Mouse (Mus musculus) B cell, adult (primary cell): ENCODE measurements around the gene Stx5a. TPM values are rescaled to one million over a fixed set of nuclear protein-coding genes. Genes with fewer than 3 reads are reported as not detected.

Source experiments
- total RNA-seq: library from RNA; stranded (reverse); gene quantifications from 4 replicates; pipeline ENCODE4 v1.2.4, GENCODE M21; 2023; ENCODE audit not compliant: inconsistent age

Gene Stx5a
- 209 to 258 TPM (median 241 TPM) in 4 replicates for total RNA-seq

GRCm38 (mm10) chr19:8741243-8741869 lies at the start of gene Stx5a:
Gene Stx5a, plus strand, starts transcription at chr19:8741413.

GRCm38 (mm10) chr19:8722907-8723573 lies 18.2 kb upstream of the Stx5a start, which contains the start of gene Slc3a2:
Gene Slc3a2, minus strand, starts transcription at chr19:8723369.

GRCm38 (mm10) chr19:8735389-8736159 lies 5.6 kb upstream of the Stx5a start, which contains the start of gene Wdr74:
Gene Wdr74, plus strand, starts transcription at chr19:8735827.

DNA sequence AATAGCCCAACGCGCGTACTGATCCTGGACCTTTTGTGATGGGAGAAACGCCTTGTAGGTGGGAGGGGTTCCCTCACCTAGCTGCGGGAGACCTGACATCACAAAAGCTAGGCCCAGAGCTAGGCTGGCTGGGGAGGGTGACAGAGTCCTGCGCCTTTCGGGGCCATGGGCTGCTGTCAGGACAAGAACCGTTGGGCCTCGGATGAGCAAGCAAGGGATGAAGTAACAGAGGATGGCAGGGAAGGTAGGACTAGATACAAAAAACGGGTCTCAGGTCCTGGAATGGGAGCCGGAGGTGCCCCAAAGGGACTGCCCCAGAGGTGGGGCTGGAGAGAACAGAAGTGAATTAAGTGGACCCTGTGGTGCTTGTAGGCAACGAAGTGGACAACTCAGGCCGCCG lies 610 bp upstream of the Stx5a start, which contains the start of gene 1700092M07Rik:
Gene 1700092M07Rik (plus strand): TSS at position 116 of the 400 bp plus-strand sequence.

DNA sequence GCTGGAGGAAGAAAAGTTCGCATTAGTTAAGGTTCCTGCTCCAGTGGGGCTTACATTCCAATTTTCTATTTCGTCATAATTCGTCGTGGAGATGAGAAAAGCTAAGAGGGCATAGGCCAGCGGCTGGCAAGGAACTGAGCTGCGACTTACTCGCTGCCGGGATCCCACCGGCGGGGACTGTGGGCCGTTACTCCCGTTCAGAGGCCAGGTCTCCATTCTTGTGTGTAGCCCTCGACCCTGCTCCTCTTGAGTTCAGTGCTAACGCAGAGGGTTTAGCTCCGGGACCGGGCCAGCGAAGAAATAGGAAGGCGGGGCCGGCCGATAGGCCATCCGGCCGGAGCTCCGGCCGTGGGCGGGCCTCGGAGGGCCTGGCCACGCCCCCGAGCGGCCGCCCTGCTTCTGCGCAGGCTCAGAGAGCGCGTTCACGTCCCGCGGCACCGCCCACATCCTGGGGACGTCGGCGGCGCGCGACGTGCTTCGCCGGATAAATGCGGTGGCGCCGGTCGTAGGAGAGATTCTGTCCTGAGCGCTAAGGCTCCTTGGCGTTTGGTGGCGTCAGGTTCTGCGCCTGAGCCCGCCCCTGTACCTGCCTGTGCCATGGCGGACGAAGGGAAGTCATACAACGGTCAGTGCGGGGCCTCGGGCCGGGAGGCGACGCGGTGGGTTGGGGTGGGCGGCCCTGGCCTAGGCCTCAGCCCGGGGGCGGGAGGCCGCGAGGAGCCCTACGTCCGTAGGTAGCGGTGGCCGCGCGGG lies 15.6 kb downstream of the Stx5a start, which contains the start of gene Nxf1:
Gene Nxf1 (plus strand): TSS at position 439 of the 753 bp plus-strand sequence.

DNA sequence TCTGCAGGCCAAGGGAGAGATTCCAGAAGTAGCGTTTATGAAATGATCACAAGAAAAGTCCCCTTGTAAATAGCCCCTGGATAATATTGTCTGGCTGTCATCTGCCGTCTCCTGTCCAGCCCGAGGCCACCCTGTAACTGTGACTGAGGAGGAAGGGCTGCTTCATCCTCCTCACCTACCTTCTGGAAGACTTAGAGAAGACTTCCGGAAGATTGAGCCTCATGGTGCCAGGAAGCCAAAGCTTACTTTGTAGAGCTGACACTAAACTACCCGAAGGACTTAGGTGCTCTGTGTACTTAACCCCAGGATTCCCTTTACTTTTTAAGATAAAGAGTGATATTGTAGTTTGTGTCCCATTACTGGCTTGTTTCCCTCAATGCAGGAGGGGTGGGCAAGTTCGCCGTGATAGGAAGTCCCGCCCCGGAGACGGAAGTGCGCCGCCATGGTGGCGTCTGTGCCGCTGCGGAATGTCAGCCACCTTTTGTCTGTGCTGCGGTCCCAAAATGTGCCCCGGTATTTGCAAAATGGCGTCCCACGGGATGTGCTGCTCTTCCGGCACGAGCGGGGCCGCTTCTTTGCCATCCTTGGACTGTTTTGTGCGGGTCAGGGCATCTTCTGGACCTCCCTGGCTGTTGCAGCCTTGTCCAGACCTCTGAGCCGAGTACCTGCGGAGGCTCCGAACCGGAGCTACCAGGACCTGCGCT lies 29.5 kb downstream of the Stx5a start, which contains the start of gene Tmem223:
Gene Tmem223 (plus strand): TSS at position 430 of the 704 bp plus-strand sequence.

DNA sequence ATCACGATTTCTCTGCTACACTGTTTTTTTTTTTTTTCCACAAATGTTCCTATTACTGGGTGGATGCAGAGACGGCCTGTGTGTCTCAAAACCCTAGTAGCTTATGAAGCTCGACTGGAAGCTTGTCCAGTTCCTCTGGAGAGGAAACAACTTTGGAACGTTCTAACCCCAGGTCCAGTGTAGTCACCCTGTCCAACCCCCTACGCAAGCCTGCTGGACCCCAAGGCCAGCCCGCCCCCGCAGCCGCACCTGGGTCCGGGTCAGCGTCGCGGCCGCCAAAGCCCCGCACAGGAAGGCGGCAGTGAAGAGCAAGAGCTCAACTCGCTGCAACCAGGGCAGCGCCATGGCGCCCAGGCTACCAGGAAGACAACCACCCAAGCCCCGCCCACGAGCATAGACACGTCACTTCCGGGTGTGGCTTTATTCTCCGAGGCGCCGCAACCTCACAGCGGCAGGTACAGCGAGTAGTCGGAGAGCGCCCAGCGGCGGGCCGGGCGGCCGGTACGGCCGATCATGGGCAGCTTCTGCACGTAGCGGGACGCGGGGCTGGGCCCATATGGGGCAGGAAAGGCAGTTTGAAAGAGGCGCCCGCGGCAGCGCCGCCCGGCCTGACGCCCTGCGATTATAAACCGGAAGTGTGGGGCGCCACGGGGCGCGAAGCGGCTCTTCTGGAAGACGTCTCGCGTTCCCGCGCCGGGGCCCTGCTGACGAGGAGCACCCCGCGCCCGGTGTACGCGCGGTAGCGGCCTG lies 33.0 kb downstream of the Stx5a start, which contains the start of gene Tmem179b:
Gene Tmem179b (minus strand): TSS at position 382 of the 750 bp plus-strand sequence.

DNA sequence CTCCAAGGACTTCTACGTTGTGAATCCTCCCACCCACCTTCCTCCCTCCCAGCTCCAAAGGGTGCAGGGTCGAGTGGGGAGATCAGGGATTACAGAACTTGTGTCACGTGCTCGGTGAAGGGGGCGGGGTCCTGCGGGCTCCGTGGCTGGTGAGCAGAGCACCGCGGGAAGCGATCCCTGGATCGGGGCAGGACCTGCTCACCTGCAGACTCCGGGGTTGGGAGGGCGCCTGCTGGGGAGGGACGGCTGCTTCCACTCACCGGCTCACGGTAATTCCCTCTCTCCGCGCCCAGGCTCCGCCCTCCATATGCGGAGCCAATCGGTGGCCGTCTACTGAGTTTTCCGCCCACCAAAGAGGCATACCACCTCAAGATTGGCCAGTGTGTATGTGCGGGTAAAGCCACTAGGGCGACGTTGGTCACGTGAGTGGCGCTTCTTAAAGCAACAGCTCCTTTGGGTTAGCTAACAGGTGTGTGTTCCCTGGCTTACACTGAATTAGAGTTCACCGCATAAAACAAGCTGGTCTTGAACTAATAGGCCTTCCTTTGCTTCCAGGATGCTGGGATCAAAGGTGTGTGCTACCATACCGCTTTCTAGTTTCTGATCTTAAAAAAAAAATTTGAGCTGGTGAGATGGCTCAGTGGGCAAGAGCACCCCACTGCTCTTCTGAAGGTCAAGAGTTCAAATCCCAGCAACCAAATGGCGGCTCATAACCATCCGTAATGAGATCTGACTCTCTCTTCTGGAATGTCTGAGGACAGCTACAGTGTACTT lies 45.0 kb downstream of the Stx5a start, which contains the start of gene Taf6l:
Gene Taf6l (minus strand): TSS at position 410 of the 774 bp plus-strand sequence.

DNA sequence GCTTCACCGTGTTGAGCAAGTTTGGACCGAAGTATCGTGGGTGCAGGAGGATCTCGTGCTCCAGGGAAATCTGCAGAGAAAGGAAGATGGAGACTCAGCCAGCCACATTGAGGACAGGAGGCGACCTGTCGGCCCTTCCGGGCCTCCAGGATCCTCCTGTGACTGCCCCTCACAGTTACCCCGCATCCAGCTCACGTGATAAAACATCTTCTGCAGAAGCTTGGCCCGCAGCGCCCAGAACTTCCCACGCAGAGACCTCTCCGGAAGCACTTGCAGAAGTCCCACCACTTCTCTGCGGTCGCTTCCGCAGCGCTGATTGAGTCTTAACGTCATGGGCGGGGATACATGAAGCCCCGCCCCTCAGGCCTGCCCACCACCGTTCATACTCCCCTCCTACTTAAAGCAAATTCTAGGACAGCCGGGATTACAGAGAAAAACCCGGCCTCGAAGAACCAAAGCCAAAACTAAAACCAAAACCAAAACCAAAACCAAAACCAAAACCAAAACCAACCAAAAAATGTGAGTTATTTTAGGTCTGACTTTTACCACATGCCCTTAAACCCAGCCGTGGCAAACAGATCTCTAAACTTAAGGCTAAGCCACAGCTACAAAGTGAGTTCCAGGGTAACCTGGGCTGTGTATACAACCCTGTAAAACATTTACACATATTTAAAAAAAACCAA lies 57.2 kb downstream of the Stx5a start, which contains the start of gene Polr2g:
Gene Polr2g (minus strand): TSS at position 314 of the 683 bp plus-strand sequence.

DNA sequence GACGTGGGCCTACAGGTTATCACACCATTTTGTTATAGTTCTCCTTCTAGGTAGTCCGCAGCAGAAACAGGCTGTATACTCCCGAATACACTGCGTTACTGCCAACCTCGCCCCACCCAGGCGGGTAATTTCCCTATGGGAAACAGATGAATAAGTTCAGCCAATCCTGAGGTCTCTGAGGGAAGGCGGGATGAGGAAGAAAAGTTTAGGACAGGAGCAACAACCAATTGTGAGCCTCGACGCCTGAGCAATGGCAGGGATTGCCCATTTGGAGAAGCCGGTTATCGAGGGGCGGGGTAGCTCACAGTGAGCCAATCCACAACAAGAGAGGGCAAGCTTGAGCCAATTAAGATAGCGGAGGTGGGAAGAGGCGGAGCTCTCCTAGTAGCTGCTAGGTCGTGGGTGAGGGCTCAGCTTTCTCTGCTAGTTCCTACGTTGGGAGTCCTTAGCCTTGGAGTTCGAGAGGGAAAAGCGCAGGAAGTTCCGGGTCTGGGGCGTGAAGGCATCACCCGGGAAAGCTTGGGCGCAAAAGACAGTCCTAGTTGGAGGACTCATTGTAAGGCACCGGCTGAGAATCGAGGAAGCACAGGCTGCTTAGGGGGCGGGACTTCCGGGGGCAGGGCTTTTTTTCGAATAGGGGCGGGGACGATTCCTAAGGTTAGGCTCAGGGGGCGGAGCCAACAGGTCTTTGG lies 61.1 kb downstream of the Stx5a start, which contains the start of gene Zbtb3:
Gene Zbtb3 (plus strand): TSS at position 426 of the 692 bp plus-strand sequence.

Other genes starting within 250 kb of the Stx5a start
- not detected in 4 replicates for gene Slc22a8, start 150.2 kb upstream of the Stx5a start, total RNA-seq
- gene Slc22a6, start 123.4 kb upstream of the Stx5a start, total RNA-seq: not detected in 4 replicates
- not detected in 4 replicates for gene Chrm1, start 77.6 kb upstream of the Stx5a start, total RNA-seq
- 215 to 230 TPM (median 221 TPM) in 4 replicates for gene Slc3a2, start 18.0 kb upstream of the Stx5a start, total RNA-seq
- gene Wdr74, start 5.6 kb upstream of the Stx5a start, total RNA-seq: 66.4 to 86.6 TPM (median 70.6 TPM) in 4 replicates
- gene 1700092M07Rik, start 695 bp upstream of the Stx5a start, total RNA-seq: 4.2 to 4.8 TPM (median 4.5 TPM) in 4 replicates
- gene Nxf1, start 15.7 kb downstream of the Stx5a start, total RNA-seq: 374 to 413 TPM (median 398 TPM) in 4 replicates
- 28.8 to 38.3 TPM (median 33.5 TPM) in 4 replicates for gene Tmem223, start 29.6 kb downstream of the Stx5a start, total RNA-seq
- gene Tmem179b, start 33.1 kb downstream of the Stx5a start, total RNA-seq: 70.3 to 85.2 TPM (median 76.3 TPM) in 4 replicates
- 18.7 to 25.0 TPM (median 24.5 TPM) in 4 replicates for gene Taf6l, start 45.0 kb downstream of the Stx5a start, total RNA-seq
- 59.9 to 73.9 TPM (median 64.1 TPM) in 4 replicates for gene Polr2g, start 57.2 kb downstream of the Stx5a start, total RNA-seq
- gene Zbtb3, start 61.1 kb downstream of the Stx5a start, total RNA-seq: 1.1 to 2.0 TPM (median 1.6 TPM) in 4 replicates
- gene Ttc9c, start 77.9 kb downstream of the Stx5a start, total RNA-seq: 29.7 to 34.2 TPM (median 31.8 TPM) in 4 replicates
- 114 to 120 TPM (median 118 TPM) in 4 replicates for gene Hnrnpul2, start 78.6 kb downstream of the Stx5a start, total RNA-seq
- 9.1 to 16.6 TPM (median 9.7 TPM) in 4 replicates for gene AC129217.1, start 88.4 kb downstream of the Stx5a start, total RNA-seq
- 46.7 to 50.3 TPM (median 48.0 TPM) in 4 replicates for gene Bscl2, start 96.1 kb downstream of the Stx5a start, total RNA-seq
- gene Gng3, start 97.8 kb downstream of the Stx5a start, total RNA-seq: not detected in 4 replicates
- gene Lrrn4cl, start 109.4 kb downstream of the Stx5a start, total RNA-seq: 0.54 to 0.93 TPM (median 0.74 TPM) in 4 replicates
- 131 to 153 TPM (median 146 TPM) in 4 replicates for gene Ubxn1, start 130.1 kb downstream of the Stx5a start, total RNA-seq
- gene Uqcc3, start 139.5 kb downstream of the Stx5a start, total RNA-seq: 20.4 to 22.0 TPM (median 20.8 TPM) in 4 replicates
- 5.8 to 25.1 TPM (median 14.5 TPM) in 4 replicates for gene Lbhd1, start 142.3 kb downstream of the Stx5a start, total RNA-seq
- not detected in 4 replicates for gene Gm49403, start 142.5 kb downstream of the Stx5a start, total RNA-seq
- 37.3 to 46.2 TPM (median 41.3 TPM) in 4 replicates for gene 1810009A15Rik, start 147.4 kb downstream of the Stx5a start, total RNA-seq
- gene Gm49416, start 147.5 kb downstream of the Stx5a start, total RNA-seq: 3.4 to 6.4 TPM in 2 of 4 replicates, not detected in the others
- 17.3 to 21.1 TPM (median 20.2 TPM) in 4 replicates for gene Ints5, start 151.6 kb downstream of the Stx5a start, total RNA-seq
- 154 to 162 TPM (median 156 TPM) in 4 replicates for gene Ganab, start 156.7 kb downstream of the Stx5a start, total RNA-seq
- gene B3gat3, start 179.0 kb downstream of the Stx5a start, total RNA-seq: 64.7 to 70.7 TPM (median 65.6 TPM) in 4 replicates
- 3.7 to 4.9 TPM (median 4.3 TPM) in 4 replicates for gene Rom1, start 187.9 kb downstream of the Stx5a start, total RNA-seq
- gene Eml3, start 188.1 kb downstream of the Stx5a start, total RNA-seq: 81.6 to 99.9 TPM (median 83.4 TPM) in 4 replicates
- gene Mta2, start 200.5 kb downstream of the Stx5a start, total RNA-seq: 194 to 213 TPM (median 202 TPM) in 4 replicates
- 41.4 to 46.3 TPM (median 43.1 TPM) in 4 replicates for gene Tut1, start 212.4 kb downstream of the Stx5a start, total RNA-seq
- 498 to 534 TPM (median 511 TPM) in 4 replicates for gene Eef1g, start 225.6 kb downstream of the Stx5a start, total RNA-seq
- gene Ahnak, start 247.9 kb downstream of the Stx5a start, total RNA-seq: 110 to 155 TPM (median 141 TPM) in 4 replicates